Mouse (Mus musculus): ENCODE data around the gene 4932411N23Rik. TPM values are rescaled to one million over a fixed set of nuclear protein-coding genes. Genes with fewer than 3 reads are reported as not detected.
"Not testable (repeated sequence)": the region's sequence is repeated elsewhere in the genome, so short reads cannot be mapped to it uniquely, and the experiment has no call there.

4932411N23Rik gene
- not detected in 2 replicates for polyA plus RNA-seq (2016; fragmentation: Nextera tagmentation; extraction: Ambion mirVana)

DNA sequence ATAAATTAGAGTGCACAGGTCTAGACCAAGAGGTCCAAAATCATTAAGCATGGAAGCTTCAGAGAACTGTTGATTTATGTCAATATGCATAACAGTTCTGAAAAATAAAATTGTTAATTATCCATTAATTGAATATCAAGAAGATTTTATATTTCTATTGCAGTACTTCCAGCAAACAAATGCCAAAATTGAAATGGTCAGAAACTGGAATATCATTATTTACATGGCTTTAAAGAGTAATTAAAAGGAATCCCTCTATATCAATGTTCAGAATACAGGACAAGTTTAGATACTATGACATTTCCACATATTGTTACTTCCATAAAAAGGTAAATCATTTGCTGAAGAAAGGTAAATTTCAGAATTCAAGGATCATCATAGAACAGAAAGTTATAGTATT lies at the start of gene 4932411N23Rik:
4932411N23Rik (minus strand) TSS at position 101 of the 400 bp plus-strand sequence.
- Histone ChIP-seq H3K4me1 (no peaks in the 10 kb centered on the region), H3K36me3 (no peaks in the 10 kb centered on the region), H3K9ac (no peak within 1 kb of the TSS), H3K27me3 (replicated peaks) (no peaks in the 10 kb centered on the region), H3K4me3 (no peak within 1 kb of the TSS), H3K4me2 (no peak within 1 kb of the TSS), H3K27ac (no peak within 1 kb of the TSS), H3K9me3 (replicated peaks) (no peaks in the 10 kb centered on the region)
- no peak for ATAC-seq

DNA sequence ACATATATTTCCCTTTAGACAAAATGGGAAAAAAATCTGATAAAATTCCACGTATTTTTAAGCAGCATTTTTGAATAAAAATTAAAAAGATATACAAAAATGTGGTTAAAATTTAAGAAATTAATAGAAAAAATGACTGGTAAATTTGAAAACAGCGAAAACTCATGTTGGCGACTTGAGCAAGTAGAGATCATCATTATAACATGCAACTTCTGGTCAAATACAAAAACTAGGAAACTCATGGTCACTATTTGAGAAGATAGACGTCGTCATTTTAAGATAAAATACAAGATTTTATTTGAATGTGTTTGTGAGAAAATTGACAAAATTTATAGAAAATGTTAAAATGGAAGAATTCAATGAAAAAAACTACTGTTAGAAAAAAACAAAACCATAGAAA lies 35.8 kb downstream of the 4932411N23Rik start:
- Histone ChIP-seq H3K4me2 (no peak overlapping the region), H3K4me1 (no peaks in the 10 kb centered on the region), H3K27me3 (replicated peaks) (no peaks in the 10 kb centered on the region), H3K36me3 (no peaks in the 10 kb centered on the region), H3K9me3 (replicated peaks) (no peaks in the 10 kb centered on the region), H3K4me3 (no peak overlapping the region), H3K27ac (no peak overlapping the region), H3K9ac (no peak overlapping the region)
- 64% methylated on average over 5 of the region's 5 CpGs for WGBS (ENCODE audit: insufficient replicate concordance)
- no peak for ATAC-seq

DNA sequence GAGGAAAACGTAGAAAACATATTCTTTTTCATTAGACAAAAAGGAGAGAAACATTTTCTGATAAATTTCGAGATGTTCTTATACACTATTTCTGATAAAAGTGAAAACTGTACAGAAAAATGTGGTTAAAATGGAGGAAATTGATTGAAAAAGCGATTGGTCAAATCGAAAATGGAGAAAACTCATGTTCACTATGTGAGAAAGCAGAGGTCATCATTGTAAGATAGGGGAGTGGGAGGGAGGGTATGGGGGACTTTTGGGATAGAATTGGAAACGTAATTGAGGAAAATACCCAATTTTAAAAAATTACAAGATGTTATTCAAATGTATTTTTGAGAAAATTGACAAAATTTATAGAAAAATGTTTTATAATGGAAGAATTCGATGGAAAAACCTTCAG lies 38.0 kb downstream of the 4932411N23Rik start:
- not testable (repeated sequence) for H3K9me3 ChIP-seq (replicated peaks); H3K4me1 ChIP-seq; H3K9ac ChIP-seq; H3K27ac ChIP-seq; H3K27me3 ChIP-seq (replicated peaks); H3K36me3 ChIP-seq; H3K4me2 ChIP-seq; ATAC-seq; H3K4me3 ChIP-seq
- 74% methylated on average over 5 of the region's 6 CpGs for WGBS (ENCODE audit: insufficient replicate concordance)

DNA sequence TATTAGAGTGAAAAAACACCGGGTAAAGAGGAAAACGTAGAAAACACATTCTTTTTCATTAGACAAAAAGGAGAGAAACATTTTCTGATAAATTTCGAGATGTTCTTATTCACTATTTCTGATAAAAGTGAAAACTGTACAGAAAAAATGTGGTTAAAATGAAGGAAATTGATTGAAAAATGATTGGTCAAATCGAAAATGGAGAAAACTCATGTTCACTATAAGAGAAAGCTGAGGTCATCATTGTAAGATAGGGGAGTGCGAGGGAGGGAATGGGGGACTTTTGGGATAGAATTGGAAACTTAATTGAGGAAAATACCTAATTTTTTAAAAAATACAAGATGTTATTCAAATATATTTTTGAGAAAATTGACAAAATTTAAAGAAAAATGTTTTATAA lies 40.8 kb downstream of the 4932411N23Rik start:
- ATAC-seq; H3K27ac ChIP-seq; H3K4me3 ChIP-seq; H3K36me3 ChIP-seq; H3K9me3 ChIP-seq (replicated peaks); H3K4me2 ChIP-seq; H3K27me3 ChIP-seq (replicated peaks); H3K9ac ChIP-seq; H3K4me1 ChIP-seq: not testable (repeated sequence)
- WGBS (ENCODE audit: insufficient replicate concordance), result 71% methylated on average over 5 of the region's 5 CpGs

DNA sequence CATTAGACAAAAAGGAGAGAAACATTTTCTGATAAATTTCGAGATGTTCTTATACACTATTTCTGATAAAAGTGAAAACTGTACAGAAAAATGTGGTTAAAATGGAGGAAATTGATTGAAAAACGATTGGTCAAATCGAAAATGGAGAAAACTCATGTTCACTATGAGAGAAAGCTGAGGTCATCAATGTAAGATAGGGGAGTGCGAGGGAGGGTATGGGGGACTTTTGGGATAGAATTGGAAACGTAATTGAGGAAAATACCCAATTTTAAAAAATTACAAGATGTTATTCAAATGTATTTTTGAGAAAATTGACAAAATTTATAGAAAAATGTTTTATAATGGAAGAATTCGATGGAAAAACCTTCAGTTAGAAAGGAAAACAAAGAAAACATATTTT lies 42.2 kb downstream of the 4932411N23Rik start:
- not testable (repeated sequence) for H3K4me2 ChIP-seq; H3K27ac ChIP-seq; H3K27me3 ChIP-seq (replicated peaks); H3K9ac ChIP-seq; H3K4me3 ChIP-seq; H3K36me3 ChIP-seq; H3K9me3 ChIP-seq (replicated peaks); H3K4me1 ChIP-seq; ATAC-seq
- 61% methylated on average over 5 of the region's 6 CpGs for WGBS (ENCODE audit: insufficient replicate concordance)

Other genes starting within 250 kb of the 4932411N23Rik start
- gene Gm382, start 224.1 kb upstream of the 4932411N23Rik start, polyA plus RNA-seq (2016; fragmentation: Nextera tagmentation; extraction: Ambion mirVana), result not detected in 2 replicates